Mouse (Mus musculus) heart, postnatal 0 days (tissue): ENCODE measurements around the gene Zfp804a. TPM values are rescaled to one million over a fixed set of nuclear protein-coding genes. Genes with fewer than 3 reads are reported as not detected.

Experiments
- ATAC-seq: fragments of 200-750 bp; cut with Nextera tagmentation; 2 replicates; pipeline ENCODE4 v1.8.0; 2017; ENCODE audit warnings: low read depth, moderate number of reproducible peaks, moderate library complexity; ENCODE audit not compliant: insufficient read depth
- DNase-seq: peaks from one replicate; pipeline ENCODE4 v3.0.0-alpha.2; 2016; ENCODE audit warnings: low spot score
- H3K27ac ChIP-seq: fragments of 300-500 bp; sonication (generic); 2 replicates; pipeline ENCODE4 v1.5.1; 2014; ENCODE audit warnings: low read depth, mild to moderate bottlenecking
- H3K27me3 ChIP-seq: fragments of 300-500 bp; sonication (generic); 2 replicates; pipeline ENCODE4 v1.6.1; 2014; ENCODE audit warnings: low read length, mixed read lengths; ENCODE audit not compliant: control insufficient read depth, insufficient read depth
- H3K36me3 ChIP-seq: fragments of 300-500 bp; sonication (generic); replicated peaks from 2 replicates; pipeline ENCODE4 v1.6.1; 2014; ENCODE audit warnings: low read length, mixed read lengths; ENCODE audit not compliant: control insufficient read depth, insufficient read depth
- H3K4me1 ChIP-seq: fragments of 300-500 bp; sonication (generic); 2 replicates; pipeline ENCODE4 v1.6.1; 2014; ENCODE audit warnings: antibody characterized with exemption; ENCODE audit not compliant: control insufficient read depth, insufficient read depth
- H3K4me2 ChIP-seq: fragments of 300-500 bp; sonication (generic); 2 replicates; pipeline ENCODE4 v1.6.1; 2014; ENCODE audit warnings: low read depth, mild to moderate bottlenecking, low read length, moderate library complexity
- H3K4me3 ChIP-seq: fragments of 300-500 bp; sonication (generic); 2 replicates; pipeline ENCODE4 v1.5.1; 2014; ENCODE audit warnings: low read depth, low read length
- H3K9ac ChIP-seq: fragments of 300-500 bp; sonication (generic); replicated peaks from 2 replicates; pipeline ENCODE4 v1.6.1; 2014; ENCODE audit warnings: low read depth, low read length, mixed read lengths
- H3K9me3 ChIP-seq: fragments of 300-500 bp; sonication (generic); replicated peaks from 2 replicates; pipeline ENCODE4 v1.6.1; 2016; ENCODE audit warnings: low read length; ENCODE audit not compliant: control insufficient read depth
- CTCF ChIP-seq: IDR thresholded peaks from 2 replicates; pipeline ENCODE4 v1.5.1; 2016; ENCODE audit warnings: antibody characterized with exemption, control low read depth, low read depth
- EP300 ChIP-seq: IDR thresholded peaks from 2 replicates; pipeline ENCODE4 v1.6.1; 2016; ENCODE audit warnings: antibody characterized with exemption, low read depth
- WGBS: fragments of 180-500 bp; shearing (Covaris S2); extraction: QIAGEN DNeasy Blood & Tissue Kit; methylation state at CpG from one replicate; pipeline ENCODE4 v1.1.7; 2014; 5-methylcytosine and 5-hydroxymethylcytosine counted together
- polyA plus RNA-seq: library from polyadenylated mRNA; unstranded; fragments of >200 nt; fragmentation: Nextera tagmentation; extraction: Ambion mirVana; gene quantifications from 2 replicates; pipeline ENCODE4 v1.2.1, GENCODE M21; 2015
- total RNA-seq: library from RNA; depleted of rRNA; stranded (reverse); fragments of >200 nt; gene quantifications from 2 replicates; pipeline ENCODE4 v1.2.3, GENCODE M21; 2014; ENCODE audit warnings: low replicate concordance

Zfp804a gene
- total and polyA plus RNA-seq, 2 experiments from 2014 or later = not detected

GRCm38 (mm10) chr2:82113650-82114049, 60.6 kb downstream of the Zfp804a start:
- no peak overlapping the region for H3K9ac ChIP-seq
- H3K27me3 ChIP-seq = no peaks in the 10 kb centered on the region
- H3K4me2 ChIP-seq = no peak overlapping the region
- ATAC-seq (no peak), DNase-seq (no peak)
- H3K9me3 ChIP-seq = no peaks in the 10 kb centered on the region
- TF ChIP-seq CTCF = no peak
- TF ChIP-seq EP300 = no peak
- H3K4me1 ChIP-seq = no peaks in the 10 kb centered on the region
- no peaks in the 10 kb centered on the region for H3K36me3 ChIP-seq
- H3K4me3 ChIP-seq = no peak overlapping the region
- 73% methylated on average over 2 of the region's 2 CpGs for WGBS
- no peak overlapping the region for H3K27ac ChIP-seq

DNA sequence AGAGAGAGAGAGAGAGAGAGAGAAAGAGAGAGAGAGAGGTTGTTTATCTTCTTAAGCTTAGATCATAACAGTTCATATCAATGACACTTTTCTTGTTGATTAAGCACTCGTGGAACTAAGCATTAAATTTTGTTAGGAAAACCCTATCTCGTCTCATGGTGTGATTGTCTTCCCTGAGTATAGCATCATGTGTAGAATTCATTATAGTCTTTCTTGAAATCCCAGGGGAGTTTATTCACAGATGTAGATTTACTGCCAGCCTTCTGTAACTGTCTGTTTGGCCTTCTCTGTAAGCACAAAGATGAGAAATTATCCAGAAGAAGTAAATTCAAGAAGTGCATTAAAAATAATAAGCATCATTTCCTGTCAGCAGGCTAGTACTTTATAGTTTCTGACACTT, 66.6 kb downstream of the Zfp804a start:
- no peaks in the 10 kb centered on the region for H3K27me3 ChIP-seq
- no peak overlapping the region for H3K9ac ChIP-seq

GRCm38 (mm10) chr2:82178693-82179092, 125.7 kb downstream of the Zfp804a start:
- no peaks in the 10 kb centered on the region for H3K4me1 ChIP-seq
- H3K27me3 ChIP-seq = no peaks in the 10 kb centered on the region
- H3K9me3 ChIP-seq = no peaks in the 10 kb centered on the region
- H3K36me3 ChIP-seq = no peaks in the 10 kb centered on the region
- DNase-seq (no peak), ATAC-seq (no peak)
- H3K9ac ChIP-seq = no peak overlapping the region
- 79% methylated on average over 2 of the region's 2 CpGs for WGBS
- no peak for TF ChIP-seq CTCF
- TF ChIP-seq EP300 = no peak
- H3K4me3 ChIP-seq = no peak overlapping the region
- H3K4me2 ChIP-seq = no peak overlapping the region
- H3K27ac ChIP-seq = no peak overlapping the region

More for the DNA sequence above, 66.6 kb downstream of the Zfp804a start:
- Histone ChIP-seq H3K4me1 (no peaks in the 10 kb centered on the region), H3K36me3 (no peaks in the 10 kb centered on the region), H3K4me2 (no peak overlapping the region), H3K27ac (no peak overlapping the region), H3K4me3 (no peak overlapping the region), H3K9me3 (no peaks in the 10 kb centered on the region)
- ATAC-seq (no peak), DNase-seq (no peak)
- WGBS = 23% methylated on average over 2 of the region's 2 CpGs
- no peak for TF ChIP-seq EP300
- TF ChIP-seq CTCF = no peak

DNA sequence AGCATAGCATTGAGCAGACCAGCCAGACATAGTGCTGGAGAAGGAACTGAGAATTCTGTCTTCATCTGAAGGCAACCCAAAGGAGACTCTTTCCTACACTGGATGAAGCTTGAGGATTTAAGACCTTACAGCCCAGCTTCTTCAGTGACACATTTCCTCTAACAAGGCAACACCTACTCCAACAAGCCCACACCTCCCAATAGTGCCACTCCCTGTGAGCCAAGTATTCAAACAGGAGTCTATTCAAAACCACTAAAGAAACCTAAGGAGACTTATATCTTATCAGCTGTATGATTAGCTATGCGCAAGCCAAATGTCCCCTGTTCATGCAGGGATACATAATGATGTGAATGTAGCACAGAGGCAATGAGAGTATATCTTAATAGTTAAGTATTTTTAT, 128.0 kb downstream of the Zfp804a start:
- Histone ChIP-seq H3K4me2 (no peak overlapping the region), H3K27ac (no peak overlapping the region), H3K9me3 (no peaks in the 10 kb centered on the region), H3K4me3 (no peak overlapping the region), H3K27me3 (no peaks in the 10 kb centered on the region), H3K36me3 (no peaks in the 10 kb centered on the region), H3K4me1 (no peaks in the 10 kb centered on the region), H3K9ac (no peak overlapping the region)
- DNase-seq (no peak), ATAC-seq (no peak)
- 71% methylated on average over 1 of the region's 1 CpGs for WGBS
- TF ChIP-seq CTCF (no peak), EP300 (no peak)

DNA sequence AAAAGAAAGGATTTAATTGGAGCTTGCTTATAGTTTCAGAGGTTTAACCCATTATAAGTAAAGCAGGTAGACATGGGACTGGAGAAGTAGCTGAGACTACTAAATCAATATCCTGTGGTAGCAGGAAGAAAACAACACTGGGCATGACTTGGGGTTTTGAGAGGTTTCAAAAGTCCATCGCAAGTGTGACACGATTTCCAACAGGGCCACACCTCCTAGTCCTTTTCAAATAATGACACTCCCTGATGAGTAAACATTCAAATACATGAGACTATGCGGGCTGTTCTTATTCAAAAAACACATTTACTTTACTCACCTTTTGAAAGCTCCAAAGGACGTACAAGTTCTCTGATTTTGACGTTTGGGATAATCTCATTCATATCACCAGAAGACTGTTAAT, 146.9 kb downstream of the Zfp804a start:
- no peak overlapping the region for H3K27ac ChIP-seq
- H3K27me3 ChIP-seq = no peaks in the 10 kb centered on the region
- H3K4me3 ChIP-seq = no peak overlapping the region
- H3K9ac ChIP-seq = no peak overlapping the region
- TF ChIP-seq EP300 (no peak), CTCF (no peak)
- DNase-seq (no peak), ATAC-seq (no peak)
- no peak overlapping the region for H3K4me2 ChIP-seq
- H3K36me3 ChIP-seq = no peaks in the 10 kb centered on the region
- H3K4me1 ChIP-seq = no peaks in the 10 kb centered on the region
- H3K9me3 ChIP-seq = no peaks in the 10 kb centered on the region
- 71% methylated on average over 5 of the region's 5 CpGs for whole genome bisulfite sequencing

- no peaks in the 10 kb centered on the region for H3K9me3 ChIP-seq
- H3K4me3 ChIP-seq = no peak overlapping the region
- no peaks in the 10 kb centered on the region for H3K4me1 ChIP-seq
- no peak for TF ChIP-seq EP300
- no peak for TF ChIP-seq CTCF
- H3K4me2 ChIP-seq = no peak overlapping the region
- H3K27me3 ChIP-seq = no peaks in the 10 kb centered on the region
- no peak overlapping the region for H3K27ac ChIP-seq
- DNase-seq (no peak), ATAC-seq (no peak)
- WGBS = 69% methylated on average over 5 of the region's 5 CpGs
- H3K9ac ChIP-seq = no peak overlapping the region
- no peaks in the 10 kb centered on the region for H3K36me3 ChIP-seq
These were observed 147.6 kb downstream of the Zfp804a start for GRCm38 (mm10) chr2:82200616-82201015.
